Mouse (Mus musculus): ENCODE measurements around the gene Agrp.

DNA sequence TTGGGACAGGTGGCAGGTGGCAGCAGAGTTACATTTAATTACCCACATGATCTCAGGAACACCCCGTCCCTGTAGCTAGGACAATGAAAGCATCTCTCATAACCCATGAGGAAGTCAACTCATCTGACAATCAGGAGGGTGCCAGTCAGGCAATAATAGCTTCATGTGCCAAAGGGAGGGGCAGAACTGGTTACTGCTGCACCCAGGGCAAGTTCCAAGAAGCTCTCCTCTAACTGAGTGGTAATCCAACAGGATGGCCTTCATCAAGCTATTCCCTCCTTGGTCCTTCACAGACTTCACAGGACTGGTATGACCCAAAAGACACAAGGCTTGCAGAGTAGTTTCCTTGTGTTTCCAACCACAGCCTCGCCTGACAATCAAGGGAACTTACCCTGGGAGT lies 87.1 kb downstream of the Agrp start:
- TF ChIP-seq CTCF (IDR thresholded peaks at IDR 0.05; ENCODE audit: insufficient read depth, low read length): no peak
- TF ChIP-seq POLR2A (IDR thresholded peaks at IDR 0.05; ENCODE audit: borderline replicate concordance, extremely low read depth, low read depth, low read length): no peak

Data from lung, adult 2 months (tissue).